Mouse (Mus musculus) left cerebral cortex, adult 18-20 months (tissue): ENCODE results near the gene H2-M3. TPM values are rescaled to one million over a fixed set of nuclear protein-coding genes. Genes with fewer than 3 reads are reported as not detected.

Experiments
- total RNA-seq, 2 experiments: library from RNA; stranded (reverse); gene quantifications; 2 replicates each; pipeline ENCODE4 v1.2.3; 2021

Gene H2-M3
- total RNA-seq, 2 experiments from 2014 or later = 3.8 to 4.6 TPM

Other genes with a start within 250 kb of the H2-M3 start
- gene Mog, start 246.8 kb upstream of the H2-M3 start, total RNA-seq = 10 to 100 TPM; 21.3 to 24.8 TPM
- 100 to 1,000 TPM; 685 to 702 TPM for gene Gabbr1, start 224.3 kb upstream of the H2-M3 start, total RNA-seq
- not detected for gene Olfr90, start 181.7 kb upstream of the H2-M3 start, total RNA-seq
- gene Olfr91, start 171.9 kb upstream of the H2-M3 start, total RNA-seq = not detected
- gene Olfr92, start 150.1 kb upstream of the H2-M3 start, total RNA-seq = not detected
- not detected for gene Olfr93, start 108.7 kb upstream of the H2-M3 start, total RNA-seq
- gene Ubd, start 76.3 kb upstream of the H2-M3 start, total RNA-seq = not detected
- gene Olfr94, start 69.2 kb upstream of the H2-M3 start, total RNA-seq = not detected
- gene Olfr95, start 57.1 kb upstream of the H2-M3 start, total RNA-seq = not detected
- gene Olfr96, start 50.1 kb upstream of the H2-M3 start, total RNA-seq = not detected
- not detected for gene Olfr97, start 32.9 kb upstream of the H2-M3 start, total RNA-seq
- not detected for gene Olfr98, start 6.5 kb upstream of the H2-M3 start, total RNA-seq
- gene Olfr99, start 13.2 kb downstream of the H2-M3 start, total RNA-seq = not detected
- not detected for gene Olfr101, start 34.1 kb downstream of the H2-M3 start, total RNA-seq
- gene Olfr102, start 46.8 kb downstream of the H2-M3 start, total RNA-seq = not detected
- gene Olfr103, start 69.5 kb downstream of the H2-M3 start, total RNA-seq = not detected
- not detected for gene Olfr104-ps, start 89.4 kb downstream of the H2-M3 start, total RNA-seq
- gene Olfr105-ps, start 108.8 kb downstream of the H2-M3 start, total RNA-seq = not detected
- gene Olfr106-ps, start 120.2 kb downstream of the H2-M3 start, total RNA-seq = not detected
- gene Olfr107, start 129.0 kb downstream of the H2-M3 start, total RNA-seq = not detected
- not detected for gene Olfr108, start 175.3 kb downstream of the H2-M3 start, total RNA-seq
- not detected for gene Olfr109, start 188.7 kb downstream of the H2-M3 start, total RNA-seq
- not detected for gene H2-M2, start 213.3 kb downstream of the H2-M3 start, total RNA-seq
- gene Olfr110, start 222.2 kb downstream of the H2-M3 start, total RNA-seq = not detected
- gene Olfr111, start 237.8 kb downstream of the H2-M3 start, total RNA-seq = under 1 TPM in 1 of 2 experiments, not detected in 1; 0.19 TPM